Mouse (Mus musculus) neural tube, embryonic 13.5 days (tissue): ENCODE results near the gene BC067074. TPM values are rescaled to one million over a fixed set of nuclear protein-coding genes. Genes with fewer than 3 reads are reported as not detected.

ENCODE experiments used
- ATAC-seq: fragments of 200-750 bp; cut with Nextera tagmentation; 2 replicates; pipeline ENCODE4 v1.8.0; 2017; ENCODE audit warnings: low read depth, mild to moderate bottlenecking, moderate TSS enrichment, moderate library complexity
- H3K27ac ChIP-seq: fragments of 300-500 bp; sonication (generic); replicated peaks from 2 replicates; pipeline ENCODE4 v1.5.1; 2015; ENCODE audit warnings: moderate library complexity, mild to moderate bottlenecking, inconsistent platforms
- H3K27me3 ChIP-seq: fragments of 300-500 bp; sonication (generic); 2 replicates; pipeline ENCODE4 v1.6.1; 2015; ENCODE audit warnings: mild to moderate bottlenecking, inconsistent platforms
- H3K36me3 ChIP-seq: fragments of 300-500 bp; sonication (generic); 2 replicates; pipeline ENCODE4 v1.6.1; 2015; ENCODE audit warnings: mild to moderate bottlenecking, inconsistent platforms
- H3K4me1 ChIP-seq: fragments of 300-500 bp; sonication (generic); replicated peaks from 2 replicates; pipeline ENCODE4 v1.6.1; 2015; ENCODE audit warnings: inconsistent platforms
- H3K4me2 ChIP-seq: fragments of 300-500 bp; sonication (generic); 2 replicates; pipeline ENCODE4 v1.6.1; 2015; ENCODE audit warnings: inconsistent platforms, mild to moderate bottlenecking, moderate library complexity
- H3K4me3 ChIP-seq: fragments of 300-500 bp; sonication (generic); 2 replicates; pipeline ENCODE4 v1.5.1; 2015; ENCODE audit warnings: mild to moderate bottlenecking, inconsistent platforms
- H3K9ac ChIP-seq: fragments of 300-500 bp; sonication (generic); 2 replicates; pipeline ENCODE4 v1.6.1; 2015; ENCODE audit warnings: moderate library complexity, mild to moderate bottlenecking, inconsistent platforms
- H3K9me3 ChIP-seq: fragments of 300-500 bp; sonication (generic); 2 replicates; pipeline ENCODE4 v1.6.1; 2016; ENCODE audit warnings: inconsistent platforms
- WGBS: fragments of 180-500 bp; shearing (Covaris S2); methylation state at CpG from one replicate; pipeline ENCODE4 v1.1.7; 2015; 5-methylcytosine and 5-hydroxymethylcytosine counted together
- polyA plus RNA-seq: library from polyadenylated mRNA; unstranded; fragments of >200 nt; fragmentation: Nextera tagmentation; extraction: Ambion mirVana; gene quantifications from 2 replicates; pipeline ENCODE4 v1.2.1, GENCODE M21; 2015

Gene BC067074
- polyA plus RNA-seq, 1 experiment from 2014 or later = 0.59 TPM

- Histone ChIP-seq H3K4me2 (no peak overlapping the region), H3K9ac (no peak overlapping the region), H3K27ac (no peak overlapping the region), H3K9me3 (no peaks in the 10 kb centered on the region), H3K4me3 (no peak overlapping the region), H3K4me1 (no peaks in the 10 kb centered on the region; the same call in 1 of the 2 replicates), H3K36me3 (no peaks in the 10 kb centered on the region), H3K27me3 (peaks cover 12% of the 10 kb centered on the region)
- WGBS = 84% methylated on average over 7 of the region's 7 CpGs
- ATAC-seq = no peak
These were observed 5.8 kb upstream of the BC067074 start for GRCm38 (mm10) chr13:113287141-113287540.

GRCm38 (mm10) chr13:113288210-113289197 is 4.5 kb upstream of the BC067074 start:
- Histone ChIP-seq H3K4me2 (no peak overlapping the region), H3K4me3 (no peak overlapping the region), H3K36me3 (no peaks in the 10 kb centered on the region), H3K4me1 (peaks cover 9% of the 10 kb centered on the region; the same call in 1 of the 2 replicates), H3K9ac (no peak overlapping the region), H3K27ac (0 out of 2 replicates have a peak overlapping the region, but pooled peaks have one; percentile 38), H3K27me3 (peaks cover 26% of the 10 kb centered on the region), H3K9me3 (no peaks in the 10 kb centered on the region)
- WGBS = 78% methylated on average over 7 of the region's 7 CpGs
- no peak for ATAC-seq

GRCm38 (mm10) chr13:113289760-113290159 is 3.2 kb upstream of the BC067074 start:
- H3K4me3 ChIP-seq = no peak overlapping the region
- peak; percentile 49 for ATAC-seq
- peaks cover 38% of the 10 kb centered on the region for H3K27me3 ChIP-seq
- H3K9ac ChIP-seq = no peak overlapping the region
- H3K27ac ChIP-seq = no peak overlapping the region
- no peaks in the 10 kb centered on the region for H3K9me3 ChIP-seq
- no peak overlapping the region for H3K4me2 ChIP-seq
- H3K4me1 ChIP-seq = peaks cover 9% of the 10 kb centered on the region; the same call in 1 of the 2 replicates
- WGBS = 44% methylated on average over 4 of the region's 4 CpGs
- no peaks in the 10 kb centered on the region for H3K36me3 ChIP-seq

GRCm38 (mm10) chr13:113292001-113292400 is 958 bp upstream of the BC067074 start:
- 86% methylated on average over 8 of the region's 8 CpGs for WGBS
- Histone ChIP-seq H3K9me3 (no peaks in the 10 kb centered on the region), H3K4me2 (no peak overlapping the region), H3K27me3 (peaks cover 49% of the 10 kb centered on the region), H3K27ac (no peak overlapping the region), H3K4me1 (peaks cover 9% of the 10 kb centered on the region; the same call in 1 of the 2 replicates), H3K9ac (no peak overlapping the region), H3K4me3 (no peak overlapping the region), H3K36me3 (no peaks in the 10 kb centered on the region)
- ATAC-seq = no peak

GRCm38 (mm10) chr13:113293707-113294432 is 911 bp downstream of the BC067074 start:
- H3K27ac ChIP-seq = no peak overlapping the region
- H3K27me3 ChIP-seq = peaks cover 49% of the 10 kb centered on the region
- H3K4me3 ChIP-seq = peak overlapping the region; percentile 55
- 62% methylated on average over 11 of the region's 11 CpGs for WGBS
- peak overlapping the region; percentile 72 for H3K9ac ChIP-seq
- H3K4me1 ChIP-seq = peaks cover 9% of the 10 kb centered on the region; the same call in 1 of the 2 replicates
- no peak for ATAC-seq
- no peaks in the 10 kb centered on the region for H3K9me3 ChIP-seq
- no peaks in the 10 kb centered on the region for H3K36me3 ChIP-seq
- H3K4me2 ChIP-seq = peak overlapping the region; percentile 88

GRCm38 (mm10) chr13:113295817-113296485 is 3.0 kb downstream of the BC067074 start:
- peaks cover 48% of the 10 kb centered on the region for H3K27me3 ChIP-seq
- H3K36me3 ChIP-seq = no peaks in the 10 kb centered on the region
- no peak overlapping the region for H3K9ac ChIP-seq
- WGBS = 89% methylated on average over 10 of the region's 10 CpGs
- H3K9me3 ChIP-seq = no peaks in the 10 kb centered on the region
- no peak overlapping the region for H3K4me2 ChIP-seq
- no peak overlapping the region for H3K27ac ChIP-seq
- ATAC-seq = no peak
- H3K4me1 ChIP-seq = peaks cover 9% of the 10 kb centered on the region; the same call in 1 of the 2 replicates
- no peak overlapping the region for H3K4me3 ChIP-seq

GRCm38 (mm10) chr13:113306581-113306980 is 13.6 kb downstream of the BC067074 start:
- no peaks in the 10 kb centered on the region for H3K36me3 ChIP-seq
- 90% methylated on average over 4 of the region's 4 CpGs for WGBS
- H3K4me1 ChIP-seq = no peaks in the 10 kb centered on the region
- no peaks in the 10 kb centered on the region for H3K27me3 ChIP-seq
- H3K4me3 ChIP-seq = no peak overlapping the region
- no peak overlapping the region for H3K27ac ChIP-seq
- H3K9me3 ChIP-seq = no peaks in the 10 kb centered on the region
- H3K4me2 ChIP-seq = no peak overlapping the region
- H3K9ac ChIP-seq = no peak overlapping the region
- no peak for ATAC-seq

- Histone ChIP-seq H3K36me3 (no peaks in the 10 kb centered on the region), H3K4me2 (no peak overlapping the region), H3K27ac (no peak overlapping the region), H3K9ac (no peak overlapping the region), H3K9me3 (no peaks in the 10 kb centered on the region), H3K4me1 (no peaks in the 10 kb centered on the region), H3K27me3 (no peaks in the 10 kb centered on the region), H3K4me3 (no peak overlapping the region)
- 90% methylated on average over 5 of the region's 5 CpGs for WGBS
- ATAC-seq = no peak
These were observed 26.6 kb downstream of the BC067074 start for GRCm38 (mm10) chr13:113319588-113319987.

GRCm38 (mm10) chr13:113321972-113322371 is 29.0 kb downstream of the BC067074 start:
- Histone ChIP-seq H3K9me3 (no peaks in the 10 kb centered on the region), H3K36me3 (no peaks in the 10 kb centered on the region), H3K9ac (no peak overlapping the region), H3K4me1 (no peaks in the 10 kb centered on the region), H3K27me3 (no peaks in the 10 kb centered on the region), H3K4me2 (no peak overlapping the region), H3K27ac (no peak overlapping the region), H3K4me3 (no peak overlapping the region)
- whole genome bisulfite sequencing = 19% methylated on average over 6 of the region's 6 CpGs
- ATAC-seq = peak; percentile 65

- H3K4me1 ChIP-seq = no peaks in the 10 kb centered on the region
- H3K4me2 ChIP-seq = no peak overlapping the region
- H3K27me3 ChIP-seq = no peaks in the 10 kb centered on the region
- ATAC-seq = no peak
- no peak overlapping the region for H3K27ac ChIP-seq
- no peak overlapping the region for H3K4me3 ChIP-seq
- 87% methylated on average over 3 of the region's 3 CpGs for WGBS
- no peaks in the 10 kb centered on the region for H3K36me3 ChIP-seq
- H3K9ac ChIP-seq = no peak overlapping the region
- no peaks in the 10 kb centered on the region for H3K9me3 ChIP-seq
These were observed 31.3 kb downstream of the BC067074 start for GRCm38 (mm10) chr13:113324241-113324640.

- Histone ChIP-seq H3K4me2 (no peak overlapping the region), H3K4me3 (no peak overlapping the region), H3K36me3 (no peaks in the 10 kb centered on the region), H3K27me3 (no peaks in the 10 kb centered on the region), H3K9ac (no peak overlapping the region), H3K9me3 (0 out of 2 replicates have a peak, but pooled peaks cover 6% of the 10 kb centered on the region), H3K27ac (no peak overlapping the region), H3K4me1 (no peaks in the 10 kb centered on the region)
- WGBS = 77% methylated on average over 3 of the region's 3 CpGs
- no peak for ATAC-seq
These were observed 32.7 kb downstream of the BC067074 start for GRCm38 (mm10) chr13:113325678-113326077.
